Mouse (Mus musculus) c-Kit-positive CD71-negative TER-119-negative erythroid progenitor cells, embryonic 14.5 days (primary cell): ENCODE data around the gene Fmnl2.

Experiments
- DNase-seq: peaks from one replicate; pipeline ENCODE4 v3.0.0-alpha.2; 2013; ENCODE audit warnings: low read depth

Gene Fmnl2

GRCm38 (mm10) chr2:52915536-52915935, 57.9 kb downstream of the Fmnl2 start:
- DNase-seq, result no peak

- no peak for DNase-seq
Measured at GRCm38 (mm10) chr2:52918094-52918493, 60.4 kb downstream of the Fmnl2 start.

GRCm38 (mm10) chr2:52920701-52921435, 63.2 kb downstream of the Fmnl2 start:
- DNase-seq, result no peak

GRCm38 (mm10) chr2:52925062-52925461, 67.4 kb downstream of the Fmnl2 start:
- no peak for DNase-seq

- no peak for DNase-seq
Measured at GRCm38 (mm10) chr2:52927381-52927780, 69.7 kb downstream of the Fmnl2 start.

GRCm38 (mm10) chr2:52927858-52928301, 70.2 kb downstream of the Fmnl2 start:
- DNase-seq, result no peak

- DNase-seq, result no peak
Measured at GRCm38 (mm10) chr2:52928401-52928800, 70.7 kb downstream of the Fmnl2 start.

GRCm38 (mm10) chr2:52930106-52930868, 72.6 kb downstream of the Fmnl2 start:
- no peak for DNase-seq

GRCm38 (mm10) chr2:52931315-52931714, 73.7 kb downstream of the Fmnl2 start:
- DNase-seq, result no peak

- DNase-seq, result no peak
Measured at GRCm38 (mm10) chr2:52935906-52936305, 78.2 kb downstream of the Fmnl2 start.

- DNase-seq, result no peak
Measured at GRCm38 (mm10) chr2:52938351-52939074, 80.9 kb downstream of the Fmnl2 start.

GRCm38 (mm10) chr2:52943644-52944423, 86.2 kb downstream of the Fmnl2 start:
- no peak for DNase-seq

- no peak for DNase-seq
Measured at GRCm38 (mm10) chr2:52944594-52944993, 86.9 kb downstream of the Fmnl2 start.

- no peak for DNase-seq
Measured at GRCm38 (mm10) chr2:52946074-52946473, 88.4 kb downstream of the Fmnl2 start.

GRCm38 (mm10) chr2:52946524-52947186, 89.0 kb downstream of the Fmnl2 start:
- DNase-seq, result no peak

- no peak for DNase-seq
Measured at GRCm38 (mm10) chr2:52948406-52948805, 90.7 kb downstream of the Fmnl2 start.

- no peak for DNase-seq
Measured at GRCm38 (mm10) chr2:52949556-52949955, 91.9 kb downstream of the Fmnl2 start.

GRCm38 (mm10) chr2:52950226-52950625, 92.6 kb downstream of the Fmnl2 start:
- no peak for DNase-seq

GRCm38 (mm10) chr2:52952202-52952730, 94.6 kb downstream of the Fmnl2 start:
- DNase-seq, result no peak

- peak; percentile 75 for DNase-seq
Measured at GRCm38 (mm10) chr2:52955090-52955489, 97.4 kb downstream of the Fmnl2 start.

- no peak for DNase-seq
Measured at GRCm38 (mm10) chr2:52955831-52956230, 98.2 kb downstream of the Fmnl2 start.
